In the genomic region with DNA sequence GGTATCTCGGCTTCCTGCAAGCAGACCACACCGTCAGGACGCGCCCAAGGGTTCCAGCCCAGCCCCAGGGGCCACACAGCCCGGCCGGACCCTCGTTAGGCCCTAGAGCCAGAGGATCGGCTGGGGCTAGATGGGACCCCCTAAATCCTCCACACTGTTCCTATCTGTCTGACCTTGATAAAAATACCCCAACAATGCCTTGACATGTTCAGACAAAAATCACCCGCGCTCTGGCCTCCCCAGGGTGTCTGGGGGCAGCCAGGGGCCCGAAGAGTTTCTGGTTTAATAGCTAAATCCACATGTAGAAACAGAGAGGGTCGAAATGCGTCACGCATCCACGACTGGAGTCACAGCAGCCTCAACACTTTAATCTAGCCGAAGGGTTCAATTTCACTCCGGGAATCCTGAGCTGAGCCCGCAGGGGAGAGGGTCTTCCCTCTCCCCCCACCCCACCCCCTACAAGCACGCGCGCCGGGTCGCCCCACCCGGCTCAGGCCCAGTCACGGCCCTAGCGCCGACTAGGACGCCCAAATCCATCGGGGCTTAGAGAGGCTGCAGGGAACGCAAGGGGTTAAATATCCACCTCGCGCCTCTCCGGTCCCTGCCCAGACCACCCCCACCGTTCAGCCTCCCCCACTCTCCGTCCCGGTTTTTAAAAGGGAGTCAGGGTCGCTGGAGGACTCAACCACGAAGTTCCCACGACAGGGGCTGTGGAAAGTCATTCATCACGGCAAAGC, we compare ENCODE assay signal across 8 mouse cellular contexts. TPM values are rescaled to one million over a fixed set of nuclear protein-coding genes. Genes with fewer than 3 reads are reported as not detected.
DNase-seq lines count a peak whose midpoint lies in the region; ATAC-seq and TF ChIP-seq lines count a peak whose summit lies in the region.

No protein-coding gene starts in this region.

- no peaks in the 10 kb centered on the region for H3K9me3 ChIP-seq in heart, embryonic 14.5 days (ENCODE audit: control insufficient read depth, low read length)
- H3K9me3 ChIP-seq in liver, embryonic 14.5 days (ENCODE audit: control insufficient read depth, low read length) = no peaks in the 10 kb centered on the region
- H3K9me3 ChIP-seq in stomach, embryonic 16.5 days (replicated peaks; ENCODE audit: control insufficient read depth, low read length) = no peaks in the 10 kb centered on the region

- no peak for TF ChIP-seq CTCF in heart, adult 2 months (IDR thresholded peaks at IDR 0.05)
- no peak for TF ChIP-seq CTCF in liver, embryonic 14.5 days (IDR thresholded peaks at IDR 0.05; ENCODE audit: low read depth)

- peak overlapping the region; percentile 68 for H3K4me3 ChIP-seq in heart, adult 2 months
- peak overlapping the region; percentile 86 to 87 for H3K4me3 ChIP-seq in heart, embryonic 14.5 days (ENCODE audit: control insufficient read depth in 1 of 2, insufficient read depth in 1 of 2, low read depth in 1 of 2, low read length in 2 of 2)
- peak overlapping the region in 1 of 2 experiments; percentile 50; a peak in 2 of 4 replicates for H3K4me3 ChIP-seq in liver, embryonic 14.5 days (ENCODE audit: insufficient read depth in 1 of 2, low read depth in 2 of 2, low read length in 2 of 2)
- peak overlapping the region; percentile 85 for H3K4me3 ChIP-seq in stomach, embryonic 16.5 days (replicated peaks; ENCODE audit: low read length)

- peaks cover 4% of the 10 kb centered on the region for H3K36me3 ChIP-seq in heart, adult 2 months (ENCODE audit: control insufficient read depth, insufficient read depth, low read length)
- peaks cover 5% of the 10 kb centered on the region; the same call in 1 of the 2 replicates for H3K36me3 ChIP-seq in heart, embryonic 14.5 days (ENCODE audit: control insufficient read depth, insufficient read depth, low read length)
- no peaks in the 10 kb centered on the region for H3K36me3 ChIP-seq in liver, embryonic 14.5 days (replicated peaks; ENCODE audit: control insufficient read depth, insufficient read depth, low read depth)
- H3K36me3 ChIP-seq in stomach, embryonic 16.5 days (ENCODE audit: control insufficient read depth, insufficient read depth, low read length) = no peaks in the 10 kb centered on the region

- peak overlapping the region; percentile 75 for H3K4me2 ChIP-seq in heart, embryonic 14.5 days (ENCODE audit: low read length)
- H3K4me2 ChIP-seq in liver, embryonic 14.5 days (ENCODE audit: low read depth) = peak overlapping the region; percentile 54
- H3K4me2 ChIP-seq in stomach, embryonic 16.5 days (ENCODE audit: low read depth, low read length) = peak overlapping the region; percentile 93

- no peaks in the 10 kb centered on the region for H3K79me2 ChIP-seq in heart, adult 2 months (replicated peaks; ENCODE audit: control insufficient read depth, insufficient read depth, low read length)

- TF ChIP-seq POLR2A in heart, adult 2 months (IDR thresholded peaks at IDR 0.05; ENCODE audit: insufficient read depth, low read depth, low read length) = no peak

- no peak for TF ChIP-seq EP300 in heart, adult 2 months (IDR thresholded peaks at IDR 0.05; ENCODE audit: insufficient read depth, low read depth, low read length)
- TF ChIP-seq EP300 in liver, embryonic 14.5 days (IDR thresholded peaks at IDR 0.05; ENCODE audit: low read depth) = no peak

- no peaks in the 10 kb centered on the region for H3K27me3 ChIP-seq in heart, adult 2 months (ENCODE audit: control insufficient read depth, insufficient read depth, low read length)
- peaks cover 29% of the 10 kb centered on the region; the same call in 1 of the 2 replicates for H3K27me3 ChIP-seq in heart, embryonic 14.5 days (ENCODE audit: control insufficient read depth, insufficient read depth, low read length)
- H3K27me3 ChIP-seq in liver, embryonic 14.5 days (ENCODE audit: control insufficient read depth, insufficient read depth, low read length) = peaks cover 75% of the 10 kb centered on the region
- H3K27me3 ChIP-seq in stomach, embryonic 16.5 days (ENCODE audit: control insufficient read depth, insufficient read depth, low read length) = peaks cover 20% of the 10 kb centered on the region

- 2% methylated on average over 40 of the region's 40 CpGs for WGBS in heart, adult 2 months
- 1% methylated on average over 40 of the region's 40 CpGs for WGBS in heart, embryonic 14.5 days
- 1% methylated on average over 40 of the region's 40 CpGs for WGBS in liver, embryonic 14.5 days (ENCODE audit: insufficient replicate concordance)
- WGBS in stomach, embryonic 16.5 days = 1% methylated on average over 40 of the region's 40 CpGs

- intact Hi-C loops in heart, adult 2 months (cut with DNase I) = loop anchor here (5.0 kb wide), 1 partner anchor 154 kb away; no protein-coding TSS in a partner anchor
- intact Hi-C loops in heart, postnatal 36 days (cut with DNase I) = loop anchor here (2.0 kb wide), 1 partner anchor 45 kb away; no protein-coding TSS in a partner anchor

- ATAC-seq in heart, embryonic 14.5 days (ENCODE audit: insufficient number of reproducible peaks, insufficient read depth, low FRiP score, low read depth) = no peak
- no peak for ATAC-seq in liver, embryonic 14.5 days (ENCODE audit: insufficient read depth)
- no peak for ATAC-seq in stomach, embryonic 16.5 days (ENCODE audit: insufficient read depth, low FRiP score)

- peak overlapping the region; percentile 90 for H3K27ac ChIP-seq in heart, adult 2 months
- H3K27ac ChIP-seq in heart, embryonic 14.5 days (replicated peaks in 1 of 2; ENCODE audit: control insufficient read depth in 1 of 2, insufficient read depth in 1 of 2, low read depth in 2 of 2, low read length in 2 of 2) = peak overlapping the region; percentile 6 to 96; a peak in 3 of 4 replicates
- H3K27ac ChIP-seq in liver, embryonic 14.5 days = no peak overlapping the region
- peak overlapping the region; percentile 94 for H3K27ac ChIP-seq in stomach, embryonic 16.5 days (ENCODE audit: low read length)

- H3K9ac ChIP-seq in heart, adult 2 months (ENCODE audit: low read depth, low read length) = peak overlapping the region; percentile 78
- H3K9ac ChIP-seq in heart, embryonic 14.5 days (ENCODE audit: low read length) = peak overlapping the region; percentile 93
- H3K9ac ChIP-seq in liver, embryonic 14.5 days (replicated peaks) = no peak overlapping the region
- H3K9ac ChIP-seq in stomach, embryonic 16.5 days (ENCODE audit: low read length) = peak overlapping the region; percentile 95

- peaks cover 14% of the 10 kb centered on the region for H3K4me1 ChIP-seq in heart, adult 2 months (ENCODE audit: control insufficient read depth, insufficient read depth, low read length)
- peaks cover 48 to 73% of the 10 kb centered on the region in 2 experiments for H3K4me1 ChIP-seq in heart, embryonic 14.5 days (ENCODE audit: control insufficient read depth in 2 of 2, insufficient read depth in 2 of 2, low read length in 2 of 2)
- no peaks in the 10 kb centered on the region for H3K4me1 ChIP-seq in liver, embryonic 14.5 days (replicated peaks; ENCODE audit: control insufficient read depth in 2 of 2, insufficient read depth in 2 of 2, low read length in 1 of 2)
- peaks cover 53% of the 10 kb centered on the region for H3K4me1 ChIP-seq in stomach, embryonic 16.5 days (ENCODE audit: control insufficient read depth, insufficient read depth, low read length)

- peak in 1 of 2 experiments; percentile 44 for DNase-seq in heart, adult 2 months
- no peak for DNase-seq in heart, postnatal 36 days
- DNase-seq in MN1 (ENCODE audit: low spot score) = peak; percentile 14
- DNase-seq in liver, embryonic 14.5 days (ENCODE audit: low read depth in 3 of 3, low spot score in 3 of 3) = no peak
- DNase-seq in thymus, postnatal 0 days (ENCODE audit: low spot score) = no peak
- no peak for DNase-seq in frontal cortex, postnatal 10 days (ENCODE audit: low spot score in 2 of 2)

RNA-seq across cellular contexts. Expression of gene Pdgfa, which starts 3.6 kb away (rescaled TPM):
- total RNA-seq in heart, adult 2 months (2021) = 10 to 100 TPM; 19.6 to 20.7 TPM
- polyA plus RNA-seq in heart, adult 2 months (2012; rRNA removed) = 13.2 and 14.2 TPM in 2 replicates
- total RNA-seq in heart, postnatal 36 days (2021) = 10 to 100 TPM; 18.6 to 24.6 TPM
- 51.5 and 53.3 TPM in 2 replicates for polyA plus RNA-seq in heart, embryonic 14.5 days (2014; fragmentation: Nextera tagmentation; extraction: Ambion mirVana)
- 0.37 and 0.39 TPM in 2 replicates for polyA plus RNA-seq in liver, embryonic 14.5 days (2012; rRNA removed)
- polyA plus RNA-seq in liver, embryonic 14.5 days (2014; fragmentation: Nextera tagmentation; extraction: Ambion mirVana) = 1.2 and 1.5 TPM in 2 replicates
- polyA plus RNA-seq in stomach, embryonic 16.5 days (2015; fragmentation: Nextera tagmentation; extraction: Ambion mirVana) = 48.5 and 52.3 TPM in 2 replicates
- polyA plus RNA-seq in thymus, postnatal 0 days (2015; fragmentation: Nextera tagmentation; extraction: Ambion mirVana) = 26.4 and 31.2 TPM in 2 replicates
